Mouse (Mus musculus): ENCODE results near the gene Shroom1. TPM values are rescaled to one million over a fixed set of nuclear protein-coding genes. Genes with fewer than 3 reads are reported as not detected.

Shroom1 gene
- polyA plus RNA-seq, 1 experiment from 2014 or later: 2.9 TPM

DNA sequence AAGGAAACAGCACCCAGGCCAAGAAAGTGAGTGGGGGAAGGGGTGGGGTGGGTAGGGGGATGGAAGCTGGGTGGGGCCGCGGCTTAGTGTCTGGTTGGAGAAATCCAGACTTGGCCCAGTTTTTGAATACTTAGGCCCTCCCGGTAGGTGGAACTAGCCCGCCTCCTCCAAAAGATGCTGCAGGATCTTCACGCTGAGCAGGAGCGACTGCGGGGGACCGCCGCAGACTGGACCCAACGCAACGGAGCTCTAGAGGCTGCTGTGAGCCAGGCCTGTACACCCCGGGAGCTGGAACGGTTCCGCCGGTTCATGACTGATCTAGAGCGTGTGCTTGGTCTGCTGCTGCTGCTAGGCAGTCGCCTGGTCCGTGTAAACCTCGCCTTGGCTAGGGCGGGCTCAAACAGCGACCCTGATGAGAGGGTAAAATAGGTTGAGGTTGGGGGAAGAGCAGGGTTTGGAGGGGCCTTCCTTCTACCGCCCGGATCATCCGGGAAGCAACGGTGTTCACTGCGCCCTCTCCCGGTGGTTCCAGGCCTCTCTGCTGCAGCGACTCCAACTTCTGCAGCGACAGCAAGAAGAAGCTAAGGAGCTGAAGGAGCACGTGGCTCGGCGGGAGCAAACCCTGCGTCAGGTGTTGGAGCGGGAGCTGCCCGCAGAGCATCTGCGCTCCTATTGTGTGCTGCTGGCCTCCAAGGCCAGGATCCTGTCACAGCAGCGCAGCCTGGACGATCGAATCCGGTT lies 9.4 kb downstream of the Shroom1 start:
- peak; percentile 11; the same call in 1 of the 2 replicates for ATAC-seq (ENCODE audit: insufficient read depth)
- peak overlapping the region; percentile 35 for H3K4me2 ChIP-seq
- peaks cover 31% of the 10 kb centered on the region for H3K4me1 ChIP-seq (replicated peaks)
- no peaks in the 10 kb centered on the region for H3K36me3 ChIP-seq (replicated peaks)
- H3K27me3 ChIP-seq: peaks cover 89% of the 10 kb centered on the region
- H3K9me3 ChIP-seq (replicated peaks): no peaks in the 10 kb centered on the region
- no peak overlapping the region for H3K9ac ChIP-seq
- peak overlapping the region; percentile 9; the same call in 1 of the 2 replicates for H3K4me3 ChIP-seq (replicated peaks)
- no peak overlapping the region for H3K27ac ChIP-seq (replicated peaks)
- WGBS (ENCODE audit: insufficient replicate concordance): 15% methylated on average over 40 of the region's 40 CpGs

DNA sequence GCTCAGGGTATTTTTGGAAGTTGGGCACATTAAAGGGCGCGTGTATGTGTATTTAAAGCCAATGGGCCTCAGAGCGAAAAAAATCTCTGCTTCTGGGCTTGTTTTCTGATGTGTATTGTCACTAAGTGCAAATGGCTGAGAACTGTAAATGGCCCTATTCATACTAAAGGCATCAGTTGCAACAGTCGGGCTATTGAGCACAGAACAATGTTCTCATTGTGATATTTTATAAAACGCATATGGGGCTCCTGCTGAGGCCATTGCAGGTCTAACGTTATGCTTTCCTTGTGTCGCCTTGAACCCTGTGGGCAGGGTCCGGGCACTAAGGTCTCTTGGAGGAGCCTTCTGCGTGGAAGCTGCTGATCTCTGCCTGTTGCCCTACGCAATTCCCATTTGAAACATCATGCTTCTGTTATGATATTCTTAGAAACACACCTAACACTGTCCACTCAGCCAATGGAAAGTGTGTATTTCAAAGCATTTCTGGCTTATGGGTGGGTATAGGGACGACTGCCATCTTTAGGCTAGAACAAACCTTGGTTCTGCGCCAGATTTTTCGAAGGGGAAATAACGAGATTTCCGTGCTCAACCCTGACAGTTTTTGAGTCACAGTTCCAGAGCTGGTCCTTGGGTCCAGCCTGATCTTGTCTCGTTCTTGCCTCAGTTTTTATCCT lies 12.4 kb downstream of the Shroom1 start:
- no peak for ATAC-seq (ENCODE audit: insufficient read depth)
- H3K9me3 ChIP-seq (replicated peaks): no peaks in the 10 kb centered on the region
- no peak overlapping the region for H3K27ac ChIP-seq (replicated peaks)
- H3K36me3 ChIP-seq (replicated peaks): no peaks in the 10 kb centered on the region
- H3K9ac ChIP-seq: no peak overlapping the region
- H3K27me3 ChIP-seq: peaks cover 87% of the 10 kb centered on the region
- WGBS (ENCODE audit: insufficient replicate concordance): 39% methylated on average over 16 of the region's 16 CpGs
- no peak overlapping the region for H3K4me3 ChIP-seq (replicated peaks)
- H3K4me2 ChIP-seq: no peak overlapping the region
- H3K4me1 ChIP-seq (replicated peaks): peaks cover 12% of the 10 kb centered on the region

DNA sequence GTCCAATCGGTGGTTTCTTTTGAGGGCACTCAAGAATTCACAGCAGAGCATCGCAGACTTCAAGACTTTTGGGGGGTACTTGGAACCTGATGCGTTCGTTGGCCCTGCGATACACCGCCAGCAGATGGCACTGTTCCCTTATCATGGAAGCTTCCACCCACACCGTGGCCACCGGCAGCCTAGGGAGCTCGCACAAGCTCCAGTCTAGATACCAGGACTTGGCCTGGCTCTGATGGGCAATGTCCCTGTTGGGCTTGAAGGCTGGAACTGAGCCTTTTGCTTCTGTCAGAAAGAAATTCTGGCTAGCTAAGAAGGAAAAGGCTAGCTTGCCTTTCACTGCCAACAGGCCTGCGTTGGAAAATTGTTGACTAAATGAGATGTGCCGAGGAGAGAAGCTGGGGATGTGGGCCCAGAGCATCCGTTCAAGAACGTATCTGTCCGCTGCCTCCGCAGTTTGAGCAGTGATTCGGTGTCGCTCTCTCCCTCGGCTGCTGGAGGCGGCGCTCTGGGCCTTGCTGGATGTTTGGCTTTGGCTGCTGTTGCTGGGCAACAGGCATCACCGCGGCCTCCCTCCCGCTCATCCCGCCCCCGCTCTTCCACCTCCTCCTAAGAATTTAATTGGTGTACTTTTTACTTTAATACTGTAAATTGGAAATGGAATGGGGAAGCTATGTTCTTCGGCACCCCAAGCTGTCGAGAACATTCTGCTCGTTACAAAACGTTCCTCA lies 13.1 kb downstream of the Shroom1 start, which contains the start of gene Gm9837:
Gene Gm9837, minus strand, starts transcription at position 512 of the 728 bp plus-strand sequence.
- Histone ChIP-seq H3K36me3 (replicated peaks) (no peaks in the 10 kb centered on the region), H3K4me3 (replicated peaks) (no peak within 1 kb of the TSS), H3K9me3 (replicated peaks) (no peaks in the 10 kb centered on the region), H3K4me1 (replicated peaks) (peaks cover 12% of the 10 kb centered on the region), H3K4me2 (0 out of 2 replicates have a peak within 1 kb of the TSS, but pooled peaks have one; percentile 2), H3K9ac (no peak within 1 kb of the TSS), H3K27ac (replicated peaks) (no peak within 1 kb of the TSS), H3K27me3 (peaks cover 87% of the 10 kb centered on the region)
- 8% methylated on average over 29 of the region's 29 CpGs for WGBS (ENCODE audit: insufficient replicate concordance)
- peak; percentile 66 for ATAC-seq (ENCODE audit: insufficient read depth)

DNA sequence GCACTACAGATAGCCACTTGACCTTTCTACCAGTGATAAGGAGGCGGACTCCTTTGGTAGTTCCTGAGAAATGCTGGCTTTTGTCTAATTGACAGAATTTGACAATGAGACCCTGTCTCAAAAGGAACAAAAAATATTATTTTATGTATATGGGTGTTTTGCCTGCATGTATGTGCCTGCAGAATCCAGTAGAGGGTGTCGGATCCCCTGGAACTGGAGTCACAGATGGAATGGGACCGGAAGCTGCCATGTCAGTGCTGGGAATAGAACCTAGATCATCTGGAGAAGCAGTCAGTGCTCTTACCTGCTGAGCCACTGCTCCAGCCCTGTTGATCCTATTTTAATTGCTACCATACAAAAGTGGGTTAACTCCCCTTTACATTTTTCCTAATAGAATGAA lies 15.7 kb downstream of the Shroom1 start:
- no peak overlapping the region for H3K4me3 ChIP-seq (replicated peaks)
- no peaks in the 10 kb centered on the region for H3K9me3 ChIP-seq (replicated peaks)
- no peak for ATAC-seq (ENCODE audit: insufficient read depth)
- 64% methylated on average over 3 of the region's 3 CpGs for WGBS (ENCODE audit: insufficient replicate concordance)
- H3K4me2 ChIP-seq: no peak overlapping the region
- no peak overlapping the region for H3K9ac ChIP-seq
- no peak overlapping the region for H3K27ac ChIP-seq (replicated peaks)
- H3K27me3 ChIP-seq: peaks cover 85% of the 10 kb centered on the region
- peaks cover 11% of the 10 kb centered on the region for H3K4me1 ChIP-seq (replicated peaks)
- H3K36me3 ChIP-seq (replicated peaks): peaks cover 12% of the 10 kb centered on the region

DNA sequence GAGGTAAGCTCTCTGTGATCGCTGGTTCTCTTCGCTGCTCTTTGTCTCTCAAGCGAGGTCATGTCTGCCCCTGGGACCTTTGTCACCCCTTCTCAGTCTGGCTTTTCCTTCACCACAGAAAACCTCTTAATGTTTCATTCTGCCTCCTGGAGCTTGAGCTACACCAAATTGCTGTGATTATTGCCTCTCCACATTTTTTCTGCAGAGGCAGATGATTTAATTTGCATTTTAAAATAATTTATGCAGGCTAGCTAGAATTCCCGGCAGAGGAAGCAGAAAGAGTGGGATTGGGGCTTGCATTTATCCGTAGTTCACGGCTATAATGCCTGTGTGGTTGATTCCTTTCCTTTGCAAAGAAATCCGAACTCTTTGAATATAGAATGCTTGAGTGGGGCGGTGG lies 18.6 kb downstream of the Shroom1 start:
- no peak overlapping the region for H3K4me3 ChIP-seq (replicated peaks)
- no peak overlapping the region for H3K9ac ChIP-seq
- peaks cover 20% of the 10 kb centered on the region for H3K36me3 ChIP-seq (replicated peaks)
- no peak overlapping the region for H3K4me2 ChIP-seq
- no peak for ATAC-seq (ENCODE audit: insufficient read depth)
- WGBS (ENCODE audit: insufficient replicate concordance): 38% methylated on average over 8 of the region's 8 CpGs
- H3K27me3 ChIP-seq: peaks cover 95% of the 10 kb centered on the region
- no peak overlapping the region for H3K27ac ChIP-seq (replicated peaks)
- H3K9me3 ChIP-seq (replicated peaks): no peaks in the 10 kb centered on the region
- peaks cover 33% of the 10 kb centered on the region for H3K4me1 ChIP-seq (replicated peaks)

DNA sequence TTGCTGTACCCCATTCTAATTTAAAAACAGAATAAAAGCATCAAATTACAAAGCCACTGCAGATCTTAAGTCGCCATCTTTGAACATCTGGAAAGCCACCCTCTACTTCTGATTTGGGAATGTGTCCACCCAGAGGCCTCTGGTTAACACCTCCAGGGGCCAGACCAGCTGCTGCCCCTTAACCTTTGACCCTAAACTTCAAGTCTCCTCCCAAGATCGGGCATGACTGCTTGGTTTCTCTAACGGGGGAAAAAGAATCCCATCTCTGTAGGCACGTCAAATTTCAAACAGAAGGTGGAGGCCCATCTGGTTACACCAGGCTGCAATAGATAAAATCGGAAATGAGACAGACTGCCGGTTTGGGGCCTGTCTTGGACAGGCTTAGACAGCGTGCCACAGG lies 20.8 kb downstream of the Shroom1 start:
- WGBS (ENCODE audit: insufficient replicate concordance): 22% methylated on average over 7 of the region's 7 CpGs
- H3K4me1 ChIP-seq (replicated peaks): peaks cover 51% of the 10 kb centered on the region
- peak overlapping the region; percentile 87 for H3K9ac ChIP-seq
- peak overlapping the region; percentile 75 for H3K4me3 ChIP-seq (replicated peaks)
- H3K27me3 ChIP-seq: peaks cover 75% of the 10 kb centered on the region
- peak overlapping the region; percentile 99; the same call in 1 of the 2 replicates for H3K27ac ChIP-seq (replicated peaks)
- H3K4me2 ChIP-seq: peak overlapping the region; percentile 92
- H3K9me3 ChIP-seq (replicated peaks): no peaks in the 10 kb centered on the region
- H3K36me3 ChIP-seq (replicated peaks): peaks cover 20% of the 10 kb centered on the region
- ATAC-seq (ENCODE audit: insufficient read depth): no peak

DNA sequence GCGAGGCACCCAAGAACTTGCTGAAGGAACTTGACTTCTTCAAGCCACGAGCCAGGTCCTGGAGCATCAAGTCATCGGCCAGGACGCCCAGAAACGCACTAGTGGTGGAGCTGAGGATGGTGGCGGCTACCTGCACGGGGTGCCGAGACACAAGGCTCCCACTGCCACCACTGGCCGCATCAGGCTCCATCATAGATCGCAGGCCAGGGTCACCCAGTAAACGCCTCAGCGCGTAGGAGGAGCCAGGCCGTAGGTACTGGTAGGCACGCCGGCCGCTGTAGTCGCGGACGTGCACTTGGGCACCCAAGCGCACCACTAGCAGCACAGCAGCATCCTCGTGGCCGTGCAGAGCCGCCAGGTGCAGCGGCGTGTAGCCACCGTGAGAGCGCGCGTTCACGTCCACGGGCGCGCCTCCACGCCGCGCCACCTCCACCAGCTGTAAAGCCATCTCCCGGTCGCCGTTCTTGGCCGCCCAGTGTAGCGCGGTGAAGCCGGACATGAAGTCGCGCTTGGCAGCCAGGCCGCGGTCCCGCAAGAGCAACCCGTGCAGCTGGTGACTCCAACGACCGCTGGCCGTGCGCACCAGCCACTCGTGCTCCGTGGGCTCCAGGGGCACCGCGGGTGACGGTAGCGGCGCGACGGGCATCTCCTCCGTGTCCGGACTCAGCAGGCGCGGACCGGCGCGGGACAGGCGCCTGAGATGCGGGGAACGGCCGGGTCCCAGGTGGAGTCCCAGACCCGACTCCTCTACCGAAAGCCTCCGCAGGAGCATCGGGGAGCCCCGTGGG lies 21.6 kb downstream of the Shroom1 start:
- H3K27me3 ChIP-seq: peaks cover 68% of the 10 kb centered on the region

DNA sequence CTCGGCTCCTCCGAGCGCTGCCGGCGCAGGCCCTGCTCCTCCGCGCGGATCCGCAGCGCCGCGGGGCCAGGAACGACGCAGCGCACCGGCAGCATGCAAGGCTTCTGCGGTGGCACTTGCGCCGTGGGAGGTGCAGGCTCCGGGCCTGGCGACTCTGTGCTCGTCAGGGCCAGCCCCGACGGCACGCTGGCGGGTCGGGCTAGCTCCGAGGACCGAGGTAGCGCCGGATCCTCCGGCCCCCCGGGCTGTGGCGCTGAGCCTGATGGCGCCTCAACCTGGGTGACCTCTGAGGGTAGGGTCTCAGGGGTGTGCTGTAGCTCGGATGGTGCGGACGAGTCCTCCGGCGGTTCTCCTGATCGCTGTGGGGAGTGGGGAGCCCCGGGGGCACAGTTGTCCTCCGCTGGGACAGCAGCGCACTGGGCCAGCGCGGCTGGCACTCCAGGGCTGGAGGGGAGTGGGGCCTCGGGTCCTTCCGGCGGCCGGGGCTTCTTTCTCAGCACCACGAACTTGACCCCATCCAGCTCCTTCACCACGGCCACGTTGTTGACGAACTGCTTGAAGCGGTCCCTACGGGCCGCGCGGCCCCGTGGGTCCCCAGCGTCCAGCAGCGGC lies 22.3 kb downstream of the Shroom1 start:
- Histone ChIP-seq H3K27me3 (peaks cover 61% of the 10 kb centered on the region), H3K9me3 (replicated peaks) (no peaks in the 10 kb centered on the region), H3K4me1 (replicated peaks) (peaks cover 64% of the 10 kb centered on the region), H3K36me3 (replicated peaks) (peaks cover 20% of the 10 kb centered on the region), H3K27ac (replicated peaks) (peak overlapping the region; percentile 99), H3K9ac (peak overlapping the region; percentile 87), H3K4me3 (replicated peaks) (peak overlapping the region; percentile 75), H3K4me2 (peak overlapping the region; percentile 92)
- 1% methylated on average over 62 of the region's 62 CpGs for whole genome bisulfite sequencing (ENCODE audit: insufficient replicate concordance)
- peak; percentile 2; the same call in 1 of the 2 replicates for ATAC-seq (ENCODE audit: insufficient read depth)

More for the DNA sequence above, 21.6 kb downstream of the Shroom1 start:
- peak overlapping the region; percentile 87 for H3K9ac ChIP-seq
- H3K27ac ChIP-seq (replicated peaks): peak overlapping the region; percentile 99
- H3K9me3 ChIP-seq (replicated peaks): no peaks in the 10 kb centered on the region
- peak overlapping the region; percentile 92 for H3K4me2 ChIP-seq
- no peak for ATAC-seq (ENCODE audit: insufficient read depth)
- peaks cover 20% of the 10 kb centered on the region for H3K36me3 ChIP-seq (replicated peaks)
- H3K4me3 ChIP-seq (replicated peaks): peak overlapping the region; percentile 75
- H3K4me1 ChIP-seq (replicated peaks): peaks cover 57% of the 10 kb centered on the region
- WGBS (ENCODE audit: insufficient replicate concordance): 7% methylated on average over 79 of the region's 79 CpGs

DNA sequence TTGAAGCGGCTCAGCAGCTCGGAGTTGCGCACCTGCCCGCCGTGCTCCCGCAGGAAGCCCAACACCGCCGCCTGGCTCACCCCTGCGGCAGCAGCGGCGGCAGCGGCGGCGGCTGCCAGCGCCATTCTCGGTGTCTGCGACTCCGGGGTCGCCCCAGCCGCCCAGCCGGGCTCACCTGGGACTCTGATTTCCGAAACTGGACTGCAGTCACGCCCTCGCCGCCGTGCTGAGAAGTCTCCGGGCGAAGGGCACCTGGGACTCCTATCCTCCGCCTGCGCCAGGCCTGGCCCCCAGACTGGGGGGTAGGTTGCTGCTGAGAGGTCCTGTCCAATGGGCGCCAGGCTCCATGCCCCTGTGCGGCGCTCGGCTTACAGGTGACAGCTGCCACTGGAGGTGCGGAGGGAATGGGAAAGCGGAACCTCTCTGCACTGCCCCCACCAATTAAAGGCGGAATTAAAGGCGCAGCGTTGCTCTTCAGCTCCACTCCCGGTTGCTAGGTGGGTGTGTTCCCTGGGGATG lies 22.8 kb downstream of the Shroom1 start, which contains the start of the genes Gm9945 and Sowaha:
Gene Gm9945, plus strand, starts transcription at position 384 of the 519 bp plus-strand sequence.
Gene Sowaha, minus strand, starts transcription at position 492 of the 519 bp plus-strand sequence.
- H3K9ac ChIP-seq: peak within 1 kb of the TSS; percentile 87
- ATAC-seq (ENCODE audit: insufficient read depth): peak; percentile 69
- H3K4me3 ChIP-seq (replicated peaks): peak within 1 kb of the TSS; percentile 75
- H3K27me3 ChIP-seq: peaks cover 55% of the 10 kb centered on the region
- H3K27ac ChIP-seq (replicated peaks): peak within 1 kb of the TSS; percentile 99
- under 1% methylated on average over 40 of the region's 40 CpGs for WGBS (ENCODE audit: insufficient replicate concordance)
- H3K36me3 ChIP-seq (replicated peaks): peaks cover 20% of the 10 kb centered on the region
- peak within 1 kb of the TSS; percentile 92 for H3K4me2 ChIP-seq
- H3K9me3 ChIP-seq (replicated peaks): no peaks in the 10 kb centered on the region
- H3K4me1 ChIP-seq (replicated peaks): peaks cover 69% of the 10 kb centered on the region

Data from liver, embryonic 15.5 days (tissue).